Mouse (Mus musculus): ENCODE data around the gene Fkbp5. TPM values are rescaled to one million over a fixed set of nuclear protein-coding genes. Genes with fewer than 3 reads are reported as not detected.

Fkbp5 gene
- polyA plus RNA-seq, 1 experiment from 2014 or later, result 16.2 TPM

GRCm38 (mm10) chr17:28514555-28514954, 2.8 kb downstream of the Fkbp5 start:
- no peak for ATAC-seq (replicated peaks; ENCODE audit: insufficient number of reproducible peaks, insufficient read depth, low FRiP score, low read depth)

DNA sequence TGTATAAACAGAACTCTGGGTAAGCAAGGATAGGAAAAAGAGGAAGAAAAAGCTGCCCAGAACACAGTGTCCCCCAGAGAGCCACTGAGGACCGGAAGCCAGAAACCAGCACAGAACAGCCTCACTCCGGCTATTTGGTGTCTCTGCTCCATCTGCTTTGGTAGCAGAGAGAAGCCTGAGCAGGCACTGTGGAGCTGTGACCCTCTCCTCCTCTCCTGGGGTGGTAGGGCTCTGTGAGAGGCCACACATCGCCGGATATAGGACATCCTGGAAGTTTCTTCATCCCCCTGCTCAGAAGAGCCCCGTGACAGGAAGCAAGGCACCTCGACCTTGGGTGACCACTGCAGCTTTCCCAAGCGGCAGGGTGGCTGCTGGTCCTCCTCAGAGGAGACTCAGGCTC, 3.5 kb downstream of the Fkbp5 start:
- H3K4me2 ChIP-seq, result no peak overlapping the region
- H3K4me1 ChIP-seq (replicated peaks), result peaks cover 56% of the 10 kb centered on the region
- no peak for ATAC-seq (replicated peaks; ENCODE audit: insufficient number of reproducible peaks, insufficient read depth, low FRiP score, low read depth)
- no peaks in the 10 kb centered on the region for H3K9me3 ChIP-seq (replicated peaks)
- H3K27ac ChIP-seq, result peak overlapping the region; percentile 33; the same call in 1 of the 2 replicates
- WGBS, result 60% methylated on average over 7 of the region's 7 CpGs
- H3K4me3 ChIP-seq, result no peak overlapping the region
- peaks cover 4% of the 10 kb centered on the region; the same call in 1 of the 2 replicates for H3K27me3 ChIP-seq
- H3K9ac ChIP-seq, result no peak overlapping the region
- H3K36me3 ChIP-seq, result no peaks in the 10 kb centered on the region

More at GRCm38 (mm10) chr17:28514555-28514954, 2.8 kb downstream of the Fkbp5 start:
- 89% methylated on average over 5 of the region's 5 CpGs for WGBS
- no peak overlapping the region for H3K4me2 ChIP-seq
- peaks cover 9% of the 10 kb centered on the region; the same call in 1 of the 2 replicates for H3K27me3 ChIP-seq
- no peak overlapping the region for H3K4me3 ChIP-seq
- no peak overlapping the region for H3K27ac ChIP-seq
- no peak overlapping the region for H3K9ac ChIP-seq
- H3K9me3 ChIP-seq (replicated peaks), result no peaks in the 10 kb centered on the region
- no peaks in the 10 kb centered on the region for H3K36me3 ChIP-seq
- peaks cover 58% of the 10 kb centered on the region for H3K4me1 ChIP-seq (replicated peaks)

GRCm38 (mm10) chr17:28513337-28513736, 4.0 kb downstream of the Fkbp5 start:
- H3K27me3 ChIP-seq, result peaks cover 4% of the 10 kb centered on the region; the same call in 1 of the 2 replicates
- H3K4me2 ChIP-seq, result no peak overlapping the region
- peaks cover 52% of the 10 kb centered on the region for H3K4me1 ChIP-seq (replicated peaks)
- no peaks in the 10 kb centered on the region for H3K36me3 ChIP-seq
- no peak for ATAC-seq (replicated peaks; ENCODE audit: insufficient number of reproducible peaks, insufficient read depth, low FRiP score, low read depth)
- WGBS, result 55% methylated on average over 1 of the region's 1 CpGs
- no peak overlapping the region; the same call in 1 of the 2 replicates for H3K27ac ChIP-seq
- H3K9ac ChIP-seq, result no peak overlapping the region
- no peak overlapping the region for H3K4me3 ChIP-seq
- no peaks in the 10 kb centered on the region for H3K9me3 ChIP-seq (replicated peaks)

DNA sequence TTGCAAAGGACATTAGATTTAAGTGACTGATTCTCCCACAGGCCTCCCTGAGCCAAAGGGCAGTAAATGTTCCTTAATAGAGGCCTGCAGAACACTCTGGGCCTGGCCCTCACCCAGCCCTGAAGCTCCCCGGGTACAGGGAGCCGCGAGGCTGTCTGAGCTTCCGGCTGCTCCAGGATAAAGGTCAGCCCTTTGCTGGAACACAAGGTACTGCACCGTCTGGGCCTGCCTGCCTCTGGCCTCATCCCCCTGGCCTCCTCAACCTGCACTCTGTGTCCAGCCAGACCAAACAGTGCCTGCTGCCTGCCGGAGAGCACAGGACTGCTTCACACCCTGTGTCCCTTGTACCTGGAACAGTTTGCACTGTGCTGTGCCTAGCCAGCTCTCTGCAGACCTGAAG, 4.6 kb downstream of the Fkbp5 start:
- Histone ChIP-seq H3K9ac (no peak overlapping the region), H3K27ac (peak overlapping the region; percentile 20; the same call in 1 of the 2 replicates), H3K27me3 (peaks cover 4% of the 10 kb centered on the region; the same call in 1 of the 2 replicates), H3K4me3 (no peak overlapping the region), H3K4me2 (no peak overlapping the region), H3K4me1 (replicated peaks) (peaks cover 49% of the 10 kb centered on the region), H3K36me3 (no peaks in the 10 kb centered on the region), H3K9me3 (replicated peaks) (no peaks in the 10 kb centered on the region)
- WGBS, result 39% methylated on average over 6 of the region's 6 CpGs
- no peak for ATAC-seq (replicated peaks; ENCODE audit: insufficient number of reproducible peaks, insufficient read depth, low FRiP score, low read depth)

- Histone ChIP-seq H3K27me3 (peaks cover 2% of the 10 kb centered on the region; the same call in 1 of the 2 replicates), H3K4me2 (no peak overlapping the region), H3K9ac (no peak overlapping the region), H3K4me1 (replicated peaks) (peaks cover 48% of the 10 kb centered on the region), H3K36me3 (no peaks in the 10 kb centered on the region), H3K9me3 (replicated peaks) (no peaks in the 10 kb centered on the region), H3K4me3 (no peak overlapping the region), H3K27ac (peak overlapping the region; percentile 20; the same call in 1 of the 2 replicates)
- WGBS, result 39% methylated on average over 9 of the region's 9 CpGs
- ATAC-seq (replicated peaks; ENCODE audit: insufficient number of reproducible peaks, insufficient read depth, low FRiP score, low read depth), result no peak
Measured at GRCm38 (mm10) chr17:28511616-28512541, 5.4 kb downstream of the Fkbp5 start.

GRCm38 (mm10) chr17:28510445-28511342, 6.6 kb downstream of the Fkbp5 start:
- no peaks in the 10 kb centered on the region for H3K9me3 ChIP-seq (replicated peaks)
- peak overlapping the region; percentile 25; the same call in 1 of the 2 replicates for H3K27ac ChIP-seq
- WGBS, result 5% methylated on average over 28 of the region's 28 CpGs
- peak overlapping the region; percentile 69 for H3K4me2 ChIP-seq
- H3K4me1 ChIP-seq (replicated peaks), result peaks cover 46% of the 10 kb centered on the region
- ATAC-seq (replicated peaks; ENCODE audit: insufficient number of reproducible peaks, insufficient read depth, low FRiP score, low read depth), result peak; percentile 25; the same call in 1 of the 2 replicates
- peak overlapping the region; percentile 40; the same call in 1 of the 2 replicates for H3K9ac ChIP-seq
- no peaks in the 10 kb centered on the region for H3K36me3 ChIP-seq
- H3K27me3 ChIP-seq, result no peaks in the 10 kb centered on the region; the same call in 1 of the 2 replicates
- peak overlapping the region; percentile 35 for H3K4me3 ChIP-seq

GRCm38 (mm10) chr17:28507496-28507895, 9.8 kb downstream of the Fkbp5 start:
- H3K4me3 ChIP-seq, result 0 out of 2 replicates have a peak overlapping the region, but pooled peaks have one; percentile 10
- H3K4me2 ChIP-seq, result peak overlapping the region; percentile 18; the same call in 1 of the 2 replicates
- H3K27me3 ChIP-seq, result no peaks in the 10 kb centered on the region
- H3K4me1 ChIP-seq (replicated peaks), result peaks cover 29% of the 10 kb centered on the region
- no peak overlapping the region for H3K9ac ChIP-seq
- peak overlapping the region; percentile 40; the same call in 1 of the 2 replicates for H3K27ac ChIP-seq
- H3K9me3 ChIP-seq (replicated peaks), result no peaks in the 10 kb centered on the region
- ATAC-seq (replicated peaks; ENCODE audit: insufficient number of reproducible peaks, insufficient read depth, low FRiP score, low read depth), result no peak
- WGBS, result 25% methylated on average over 5 of the region's 5 CpGs
- H3K36me3 ChIP-seq, result no peaks in the 10 kb centered on the region

- 20% methylated on average over 5 of the region's 5 CpGs for WGBS
- Histone ChIP-seq H3K27me3 (no peaks in the 10 kb centered on the region), H3K4me1 (replicated peaks) (peaks cover 23% of the 10 kb centered on the region), H3K9me3 (replicated peaks) (no peaks in the 10 kb centered on the region), H3K4me2 (peak overlapping the region; percentile 10; the same call in 1 of the 2 replicates), H3K27ac (peak overlapping the region; percentile 40), H3K4me3 (peak overlapping the region; percentile 10; the same call in 1 of the 2 replicates), H3K9ac (no peak overlapping the region), H3K36me3 (no peaks in the 10 kb centered on the region)
- no peak for ATAC-seq (replicated peaks; ENCODE audit: insufficient number of reproducible peaks, insufficient read depth, low FRiP score, low read depth)
Measured at GRCm38 (mm10) chr17:28506895-28507294, 10.4 kb downstream of the Fkbp5 start.

- no peak for ATAC-seq (replicated peaks; ENCODE audit: insufficient number of reproducible peaks, insufficient read depth, low FRiP score, low read depth)
- WGBS, result 84% methylated on average over 4 of the region's 4 CpGs
- no peak overlapping the region for H3K9ac ChIP-seq
- no peaks in the 10 kb centered on the region for H3K36me3 ChIP-seq
- H3K4me3 ChIP-seq, result no peak overlapping the region
- no peak overlapping the region for H3K4me2 ChIP-seq
- no peaks in the 10 kb centered on the region for H3K27me3 ChIP-seq
- peaks cover 17% of the 10 kb centered on the region for H3K4me1 ChIP-seq (replicated peaks)
- H3K27ac ChIP-seq, result no peak overlapping the region
- H3K9me3 ChIP-seq (replicated peaks), result no peaks in the 10 kb centered on the region
Measured at GRCm38 (mm10) chr17:28505591-28505990, 11.7 kb downstream of the Fkbp5 start.

DNA sequence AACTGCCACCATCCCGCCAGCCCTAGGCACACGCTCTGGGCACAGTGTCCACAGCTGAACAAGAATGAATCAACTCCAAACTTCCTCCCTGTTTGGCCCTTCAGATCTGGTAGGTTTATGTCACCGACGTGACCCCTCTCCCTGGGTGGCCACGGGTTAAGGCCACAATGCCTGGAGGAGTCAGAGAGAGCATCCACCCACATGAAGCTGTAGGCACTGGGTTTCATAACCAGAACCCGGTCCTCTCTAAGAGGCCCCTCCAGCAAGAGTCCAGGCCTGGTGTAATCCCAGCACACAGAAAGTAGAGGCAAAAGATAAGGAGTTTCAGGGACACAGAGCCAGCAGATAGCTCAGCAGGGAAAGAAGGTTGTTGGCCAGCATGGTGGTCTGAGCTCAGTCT, 13.1 kb downstream of the Fkbp5 start:
- no peaks in the 10 kb centered on the region for H3K27me3 ChIP-seq
- H3K27ac ChIP-seq, result no peak overlapping the region
- H3K4me2 ChIP-seq, result no peak overlapping the region
- H3K4me3 ChIP-seq, result no peak overlapping the region
- ATAC-seq (replicated peaks; ENCODE audit: insufficient number of reproducible peaks, insufficient read depth, low FRiP score, low read depth), result no peak
- no peaks in the 10 kb centered on the region for H3K9me3 ChIP-seq (replicated peaks)
- WGBS, result 84% methylated on average over 6 of the region's 6 CpGs
- H3K9ac ChIP-seq, result no peak overlapping the region
- H3K36me3 ChIP-seq, result no peaks in the 10 kb centered on the region
- H3K4me1 ChIP-seq (replicated peaks), result peaks cover 12% of the 10 kb centered on the region
